Mouse (Mus musculus): ENCODE results near the gene Aadac.

- TF ChIP-seq POLR2A (IDR thresholded peaks at IDR 0.05; ENCODE audit: insufficient read length, low read depth) (no peak), REST (IDR thresholded peaks at IDR 0.05; ENCODE audit: insufficient read depth, insufficient read length) (no peak), USF1 (IDR thresholded peaks at IDR 0.05; ENCODE audit: low read depth) (no peak), TCF12 (IDR thresholded peaks at IDR 0.05; ENCODE audit: insufficient read depth, poor library complexity, severe bottlenecking) (no peak), POLR2AphosphoS2 (IDR thresholded peaks at IDR 0.05; ENCODE audit: insufficient read length, low read depth) (no peak), MYOG (IDR thresholded peaks at IDR 0.05; ENCODE audit: control insufficient read depth in 1 of 3, insufficient read depth in 1 of 3, insufficient read length in 2 of 3, low read depth in 2 of 3) (no peak), E2F4 (IDR thresholded peaks at IDR 0.05; ENCODE audit: insufficient read depth) (no peak)
Measured at GRCm38 (mm10) chr3:60085729-60086128, 60.2 kb downstream of the Aadac start.

Measured in myocyte (in vitro differentiated cells).